ENCODE assay signal across 8 mouse cellular contexts in genomic region chr8:84192555-84192954, GRCm38 (mm10). TPM values are rescaled to one million over a fixed set of nuclear protein-coding genes. Genes with fewer than 3 reads are reported as not detected.
DNase-seq lines count a peak whose midpoint lies in the region; ATAC-seq lines count a peak whose summit lies in the region.

No protein-coding gene starts in this region.

- H3K27me3 ChIP-seq in embryonic facial prominence, embryonic 14.5 days (replicated peaks; ENCODE audit: control insufficient read depth, insufficient read depth, low read length), result no peaks in the 10 kb centered on the region
- H3K27me3 ChIP-seq in heart, embryonic 10.5 days (ENCODE audit: insufficient read depth, poor library complexity, severe bottlenecking), result no peaks in the 10 kb centered on the region
- no peaks in the 10 kb centered on the region for H3K27me3 ChIP-seq in kidney, embryonic 15.5 days
- H3K27me3 ChIP-seq in lung, embryonic 15.5 days, result no peaks in the 10 kb centered on the region

- peak; percentile 68 for DNase-seq in 3T3-L1 (ENCODE audit: low read depth, low spot score)
- DNase-seq in R1 (ENCODE audit: low read depth, low spot score), result peak; percentile 81
- DNase-seq in embryonic facial prominence, embryonic 14.5 days (ENCODE audit: low spot score), result peak; percentile 79
- peak; percentile 95 for DNase-seq in heart, embryonic 10.5 days (ENCODE audit: low spot score)
- DNase-seq in thymus, postnatal 25 days, result peak; percentile 53

- H3K9ac ChIP-seq in embryonic facial prominence, embryonic 14.5 days (ENCODE audit: low read depth, low read length), result peak overlapping the region; percentile 41
- H3K9ac ChIP-seq in kidney, embryonic 15.5 days, result peak overlapping the region; percentile 19; the same call in 1 of the 2 replicates
- peak overlapping the region; percentile 29; the same call in 1 of the 2 replicates for H3K9ac ChIP-seq in lung, embryonic 15.5 days

- peak overlapping the region; percentile 55 for H3K4me2 ChIP-seq in embryonic facial prominence, embryonic 14.5 days (ENCODE audit: low read depth, low read length)
- H3K4me2 ChIP-seq in kidney, embryonic 15.5 days, result peak overlapping the region; percentile 59
- peak overlapping the region; percentile 51 for H3K4me2 ChIP-seq in lung, embryonic 15.5 days

- 5% methylated on average over 23 of the region's 33 CpGs for WGBS in embryonic facial prominence, embryonic 14.5 days
- 3% methylated on average over 33 of the region's 33 CpGs for WGBS in heart, embryonic 10.5 days
- 4% methylated on average over 32 of the region's 33 CpGs for WGBS in kidney, embryonic 15.5 days
- 3% methylated on average over 33 of the region's 33 CpGs for WGBS in lung, embryonic 15.5 days

- H3K4me1 ChIP-seq in embryonic facial prominence, embryonic 14.5 days (ENCODE audit: control insufficient read depth, insufficient read depth, low read length), result peaks cover 21% of the 10 kb centered on the region
- peaks cover 24% of the 10 kb centered on the region for H3K4me1 ChIP-seq in heart, embryonic 10.5 days
- H3K4me1 ChIP-seq in kidney, embryonic 15.5 days, result peaks cover 35% of the 10 kb centered on the region
- peaks cover 38% of the 10 kb centered on the region for H3K4me1 ChIP-seq in lung, embryonic 15.5 days

- peak overlapping the region; percentile 85 for H3K27ac ChIP-seq in embryonic facial prominence, embryonic 14.5 days (replicated peaks; ENCODE audit: low read depth, low read length)
- peak overlapping the region; percentile 94 for H3K27ac ChIP-seq in heart, embryonic 10.5 days
- H3K27ac ChIP-seq in kidney, embryonic 15.5 days, result peak overlapping the region; percentile 83
- peak overlapping the region; percentile 95 for H3K27ac ChIP-seq in lung, embryonic 15.5 days

- H3K36me3 ChIP-seq in embryonic facial prominence, embryonic 14.5 days (ENCODE audit: control insufficient read depth, insufficient read depth, low read length), result no peaks in the 10 kb centered on the region
- H3K36me3 ChIP-seq in heart, embryonic 10.5 days, result no peaks in the 10 kb centered on the region
- no peaks in the 10 kb centered on the region for H3K36me3 ChIP-seq in kidney, embryonic 15.5 days
- H3K36me3 ChIP-seq in lung, embryonic 15.5 days, result no peaks in the 10 kb centered on the region

- H3K4me3 ChIP-seq in embryonic facial prominence, embryonic 14.5 days (ENCODE audit: low read depth, low read length), result peak overlapping the region; percentile 24
- peak overlapping the region; percentile 49 for H3K4me3 ChIP-seq in heart, embryonic 10.5 days
- H3K4me3 ChIP-seq in kidney, embryonic 15.5 days (replicated peaks), result peak overlapping the region; percentile 31
- H3K4me3 ChIP-seq in lung, embryonic 15.5 days, result peak overlapping the region; percentile 29

- no peaks in the 10 kb centered on the region for H3K9me3 ChIP-seq in embryonic facial prominence, embryonic 14.5 days (ENCODE audit: control insufficient read depth, low read length)
- no peaks in the 10 kb centered on the region for H3K9me3 ChIP-seq in heart, embryonic 10.5 days
- no peaks in the 10 kb centered on the region for H3K9me3 ChIP-seq in kidney, embryonic 15.5 days (replicated peaks)
- no peaks in the 10 kb centered on the region for H3K9me3 ChIP-seq in lung, embryonic 15.5 days

- ATAC-seq in embryonic facial prominence, embryonic 14.5 days (ENCODE audit: low read depth), result peak; percentile 58
- ATAC-seq in kidney, embryonic 15.5 days (replicated peaks; ENCODE audit: low FRiP score), result peak; percentile 61
- ATAC-seq in lung, embryonic 15.5 days (ENCODE audit: borderline replicate concordance, extremely low read depth, low FRiP score, low TSS enrichment), result peak; percentile 66
- peak; percentile 42 for ATAC-seq in neutrophil, adult 5-6 weeks (ENCODE audit: extremely low read depth, insufficient number of reproducible peaks, low FRiP score, poor library complexity, severe bottlenecking)

RNA-seq across cellular contexts. Expression of gene Nanos3, which starts 7.5 kb away (rescaled TPM):
- 3.0 and 4.5 TPM in 2 replicates for polyA plus RNA-seq in embryonic facial prominence, embryonic 14.5 days (2014; fragmentation: Nextera tagmentation; extraction: Ambion mirVana)
- 1.2 and 2.3 TPM in 2 replicates for polyA plus RNA-seq in heart, embryonic 10.5 days (2016; fragmentation: Nextera tagmentation; extraction: Ambion mirVana)
- 3.6 and 4.7 TPM in 2 replicates for polyA plus RNA-seq in kidney, embryonic 15.5 days (2015; fragmentation: Nextera tagmentation; extraction: Ambion mirVana)
- polyA plus RNA-seq in lung, embryonic 15.5 days (2015; fragmentation: Nextera tagmentation; extraction: Ambion mirVana), result 2.7 and 3.2 TPM in 2 replicates
- not detected in 2 replicates for total RNA-seq in neutrophil, adult 5-6 weeks (2017)

RNA-seq across cellular contexts. Expression of gene Zswim4, which starts 44.3 kb away (rescaled TPM):
- 11.0 and 12.4 TPM in 2 replicates for polyA plus RNA-seq in embryonic facial prominence, embryonic 14.5 days (2014; fragmentation: Nextera tagmentation; extraction: Ambion mirVana)
- polyA plus RNA-seq in heart, embryonic 10.5 days (2016; fragmentation: Nextera tagmentation; extraction: Ambion mirVana), result 14.4 and 17.5 TPM in 2 replicates
- 16.6 and 17.3 TPM in 2 replicates for polyA plus RNA-seq in kidney, embryonic 15.5 days (2015; fragmentation: Nextera tagmentation; extraction: Ambion mirVana)
- 13.6 and 14.2 TPM in 2 replicates for polyA plus RNA-seq in lung, embryonic 15.5 days (2015; fragmentation: Nextera tagmentation; extraction: Ambion mirVana)
- total RNA-seq in neutrophil, adult 5-6 weeks (2017), result 23.6 and 28.4 TPM in 2 replicates

RNA-seq across cellular contexts. Expression of gene 4930432K21Rik, which starts 44.7 kb away (rescaled TPM):
- 0.77 and 1.0 TPM in 2 replicates for polyA plus RNA-seq in embryonic facial prominence, embryonic 14.5 days (2014; fragmentation: Nextera tagmentation; extraction: Ambion mirVana)
- 0.79 and 1.5 TPM in 2 replicates for polyA plus RNA-seq in heart, embryonic 10.5 days (2016; fragmentation: Nextera tagmentation; extraction: Ambion mirVana)
- polyA plus RNA-seq in kidney, embryonic 15.5 days (2015; fragmentation: Nextera tagmentation; extraction: Ambion mirVana), result 1.7 and 2.0 TPM in 2 replicates
- polyA plus RNA-seq in lung, embryonic 15.5 days (2015; fragmentation: Nextera tagmentation; extraction: Ambion mirVana), result 1.7 TPM in 2 replicates
- total RNA-seq in neutrophil, adult 5-6 weeks (2017), result 0.93 and 2.7 TPM in 2 replicates

RNA-seq across cellular contexts. Expression of gene Cc2d1a, which starts 44.8 kb away (rescaled TPM):
- 20.2 and 21.3 TPM in 2 replicates for polyA plus RNA-seq in embryonic facial prominence, embryonic 14.5 days (2014; fragmentation: Nextera tagmentation; extraction: Ambion mirVana)
- polyA plus RNA-seq in heart, embryonic 10.5 days (2016; fragmentation: Nextera tagmentation; extraction: Ambion mirVana), result 19.5 and 19.7 TPM in 2 replicates
- 22.0 and 28.7 TPM in 2 replicates for polyA plus RNA-seq in kidney, embryonic 15.5 days (2015; fragmentation: Nextera tagmentation; extraction: Ambion mirVana)
- 23.1 and 23.4 TPM in 2 replicates for polyA plus RNA-seq in lung, embryonic 15.5 days (2015; fragmentation: Nextera tagmentation; extraction: Ambion mirVana)
- total RNA-seq in neutrophil, adult 5-6 weeks (2017), result 15.7 and 17.7 TPM in 2 replicates

RNA-seq across cellular contexts. Expression of gene D8Ertd738e, which starts 57.0 kb away (rescaled TPM):
- polyA plus RNA-seq in embryonic facial prominence, embryonic 14.5 days (2014; fragmentation: Nextera tagmentation; extraction: Ambion mirVana), result 371 and 387 TPM in 2 replicates
- 353 and 374 TPM in 2 replicates for polyA plus RNA-seq in heart, embryonic 10.5 days (2016; fragmentation: Nextera tagmentation; extraction: Ambion mirVana)
- 336 and 355 TPM in 2 replicates for polyA plus RNA-seq in kidney, embryonic 15.5 days (2015; fragmentation: Nextera tagmentation; extraction: Ambion mirVana)
- 320 and 350 TPM in 2 replicates for polyA plus RNA-seq in lung, embryonic 15.5 days (2015; fragmentation: Nextera tagmentation; extraction: Ambion mirVana)
- total RNA-seq in neutrophil, adult 5-6 weeks (2017), result 130 and 147 TPM in 2 replicates

Comparison
In these comparisons a context has a peak if more than half of its experiments do, and no peak if none do; other contexts are left out.
1. Peak in every context shown above with its lines: DNase-seq, ATAC-seq, H3K4me3 ChIP-seq and H3K27ac ChIP-seq.